Mouse (Mus musculus) liver, embryonic 14.5 days (tissue): ENCODE data around the gene Siglecg. TPM values are rescaled to one million over a fixed set of nuclear protein-coding genes. Genes with fewer than 3 reads are reported as not detected.

ENCODE experiments used
- ATAC-seq: fragments of 200-750 bp; cut with Nextera tagmentation; 2 replicates; pipeline ENCODE4 v1.8.0; 2017; ENCODE audit warnings: moderate number of reproducible peaks, mild to moderate bottlenecking, moderate library complexity; ENCODE audit not compliant: insufficient read depth
- DNase-seq, 3 experiments: peaks; one replicate each; pipeline ENCODE4 v3.0.0-alpha.2; 2012 to 2013; ENCODE audit warnings: low read depth in 3 of 3, low spot score in 3 of 3
- H3K27ac ChIP-seq: fragments of 300-500 bp; sonication (generic); 2 replicates; pipeline ENCODE4 v1.5.1; 2014; ENCODE audit warnings: moderate library complexity, mild to moderate bottlenecking, control low read depth, inconsistent platforms
- H3K27me3 ChIP-seq: fragments of 300-500 bp; sonication (generic); 2 replicates; pipeline ENCODE4 v1.6.1; 2014; ENCODE audit warnings: mild to moderate bottlenecking, low read length, moderate library complexity; ENCODE audit not compliant: control insufficient read depth, insufficient read depth
- H3K36me3 ChIP-seq: fragments of 300-500 bp; sonication (generic); replicated peaks from 2 replicates; pipeline ENCODE4 v1.6.1; 2014; ENCODE audit warnings: low read depth; ENCODE audit not compliant: control insufficient read depth, insufficient read depth
- H3K4me1 ChIP-seq, 2 experiments: fragments of 200-500 bp in 1 of 2; fragments of 300-500 bp in 1 of 2; sonication (generic) in 1 of 2; replicated peaks; 2 replicates each; pipeline ENCODE4 v1.6.1; 2012 to 2014; ENCODE audit warnings: antibody characterized with exemption in 1 of 2, inconsistent platforms in 1 of 2, low read length in 1 of 2; ENCODE audit not compliant: control insufficient read depth in 2 of 2, insufficient read depth in 2 of 2
- H3K4me2 ChIP-seq: fragments of 300-500 bp; sonication (generic); 2 replicates; pipeline ENCODE4 v1.6.1; 2014; ENCODE audit warnings: low read depth, mild to moderate bottlenecking, control low read depth, moderate library complexity
- H3K4me3 ChIP-seq, 2 experiments: fragments of 200-500 bp in 1 of 2; fragments of 300-500 bp in 1 of 2; sonication (generic) in 1 of 2; 2 replicates each; pipeline ENCODE4 v1.5.1; 2012 to 2014; ENCODE audit warnings: low read depth in 2 of 2, low read length in 2 of 2, mild to moderate bottlenecking in 2 of 2, control low read depth in 1 of 2, inconsistent platforms in 1 of 2, moderate library complexity in 1 of 2; ENCODE audit not compliant: insufficient read depth in 1 of 2
- H3K9ac ChIP-seq: fragments of 300-500 bp; sonication (generic); replicated peaks from 2 replicates; pipeline ENCODE4 v1.6.1; 2014; ENCODE audit warnings: mild to moderate bottlenecking, control low read depth, moderate library complexity
- H3K9me3 ChIP-seq: fragments of 300-500 bp; sonication (generic); 2 replicates; pipeline ENCODE4 v1.6.1; 2016; ENCODE audit warnings: low read length, mixed read lengths; ENCODE audit not compliant: control insufficient read depth
- CTCF ChIP-seq: IDR thresholded peaks from 2 replicates; pipeline ENCODE4 v1.5.1; 2016; ENCODE audit warnings: antibody characterized with exemption, low read depth, control low read depth
- EP300 ChIP-seq: IDR thresholded peaks from 2 replicates; pipeline ENCODE4 v1.6.1; 2016; ENCODE audit warnings: antibody characterized with exemption, low read depth
- WGBS: fragments of 180-500 bp; shearing (Covaris S2); extraction: QIAGEN DNeasy Blood & Tissue Kit; methylation state at CpG from one replicate; pipeline ENCODE4 v1.1.7; 2014; ENCODE audit not compliant: insufficient replicate concordance; 5-methylcytosine and 5-hydroxymethylcytosine counted together
- polyA plus RNA-seq, 2 experiments: library from polyadenylated mRNA; depleted of rRNA in 1 of 2; stranded (reverse) in 1 of 2; unstranded in 1 of 2; fragments of >200 nt; fragmentation: Nextera tagmentation in 1 of 2; extraction: Ambion mirVana in 1 of 2; gene quantifications; 2 replicates each; pipeline versions ENCODE4 v1.2.1 to v1.2.3; 2012 to 2014

Gene Siglecg
- polyA plus RNA-seq, 2 experiments = 0.24 to 0.69 TPM

- H3K9me3 ChIP-seq = no peaks in the 10 kb centered on the region
- H3K4me2 ChIP-seq = no peak overlapping the region
- no peak for TF ChIP-seq CTCF
- no peak for TF ChIP-seq EP300
- no peaks in the 10 kb centered on the region for H3K27me3 ChIP-seq
- DNase-seq (no peak), ATAC-seq (no peak)
- H3K9ac ChIP-seq = no peak overlapping the region
- H3K4me3 ChIP-seq = no peak overlapping the region
- peaks cover 4 to 13% of the 10 kb centered on the region in 2 experiments; a peak in 2 of 4 replicates for H3K4me1 ChIP-seq
- WGBS = 84% methylated on average over 2 of the region's 3 CpGs
- no peaks in the 10 kb centered on the region; the same call in 1 of the 2 replicates for H3K36me3 ChIP-seq
- H3K27ac ChIP-seq = no peak overlapping the region
Measured at GRCm38 (mm10) chr7:43448246-43448645, 40.2 kb downstream of the Siglecg start.

GRCm38 (mm10) chr7:43449811-43450210 lies 41.8 kb downstream of the Siglecg start:
- no peak for DNase-seq
- no peak for ATAC-seq
- peaks cover 2% of the 10 kb centered on the region; the same call in 1 of the 2 replicates for H3K36me3 ChIP-seq
- no peak overlapping the region for H3K4me2 ChIP-seq
- no peak overlapping the region for H3K27ac ChIP-seq
- no peaks in the 10 kb centered on the region for H3K9me3 ChIP-seq
- H3K4me1 ChIP-seq = peaks cover under 1 to 8% of the 10 kb centered on the region in 2 experiments; a peak in 2 of 4 replicates
- TF ChIP-seq CTCF = no peak
- WGBS = 79% methylated on average over 2 of the region's 2 CpGs
- H3K9ac ChIP-seq = no peak overlapping the region
- H3K27me3 ChIP-seq = no peaks in the 10 kb centered on the region
- no peak overlapping the region for H3K4me3 ChIP-seq

GRCm38 (mm10) chr7:43451726-43452125 lies 43.7 kb downstream of the Siglecg start:
- Histone ChIP-seq H3K9ac (no peak overlapping the region), H3K4me2 (no peak overlapping the region), H3K36me3 (peaks cover 2% of the 10 kb centered on the region; the same call in 1 of the 2 replicates), H3K4me1 (peaks cover 0 to 4% of the 10 kb centered on the region in 2 experiments; a peak in 1 of 4 replicates), H3K4me3 (no peak overlapping the region), H3K27me3 (no peaks in the 10 kb centered on the region), H3K9me3 (no peaks in the 10 kb centered on the region), H3K27ac (no peak overlapping the region)
- WGBS = 79% methylated on average over 11 of the region's 11 CpGs
- DNase-seq (no peak), ATAC-seq (no peak)
- no peak for TF ChIP-seq CTCF
- TF ChIP-seq EP300 = no peak

GRCm38 (mm10) chr7:43452609-43453008 lies 44.6 kb downstream of the Siglecg start:
- no peak overlapping the region for H3K4me3 ChIP-seq
- WGBS = 32% methylated on average over 4 of the region's 4 CpGs
- no peak for DNase-seq
- H3K27me3 ChIP-seq = no peaks in the 10 kb centered on the region
- H3K27ac ChIP-seq = no peak overlapping the region
- peaks cover 2% of the 10 kb centered on the region; the same call in 1 of the 2 replicates for H3K36me3 ChIP-seq
- peak; percentile 57 for TF ChIP-seq CTCF
- TF ChIP-seq EP300 = no peak
- ATAC-seq = peak; percentile 28; the same call in 1 of the 2 replicates
- peaks cover 0 to 4% of the 10 kb centered on the region in 2 experiments; a peak in 1 of 4 replicates for H3K4me1 ChIP-seq
- no peak overlapping the region for H3K4me2 ChIP-seq
- no peak overlapping the region for H3K9ac ChIP-seq
- no peaks in the 10 kb centered on the region for H3K9me3 ChIP-seq

- no peak for DNase-seq
- ATAC-seq = no peak
- Histone ChIP-seq H3K27ac (no peak overlapping the region), H3K4me1 (peaks cover 0 to 2% of the 10 kb centered on the region in 2 experiments; a peak in 1 of 4 replicates), H3K27me3 (no peaks in the 10 kb centered on the region), H3K4me3 (no peak overlapping the region), H3K9ac (no peak overlapping the region), H3K4me2 (no peak overlapping the region), H3K9me3 (no peaks in the 10 kb centered on the region), H3K36me3 (peaks cover 2% of the 10 kb centered on the region; the same call in 1 of the 2 replicates)
- WGBS = 68% methylated on average over 14 of the region's 14 CpGs
- TF ChIP-seq EP300 (no peak), CTCF (no peak)
Measured at GRCm38 (mm10) chr7:43453599-43454355, 45.8 kb downstream of the Siglecg start.
